Mouse (Mus musculus) kidney, postnatal 0 days (tissue): ENCODE results near the gene Rnf212b. TPM values are rescaled to one million over a fixed set of nuclear protein-coding genes. Genes with fewer than 3 reads are reported as not detected.

Experiments
- ATAC-seq: fragments of 200-750 bp; cut with Nextera tagmentation; replicated peaks from 2 replicates; pipeline ENCODE4 v1.8.0; 2017; ENCODE audit warnings: low read depth, moderate number of reproducible peaks, moderate TSS enrichment, moderate library complexity; ENCODE audit not compliant: low FRiP score
- DNase-seq: peaks from one replicate; pipeline ENCODE4 v3.0.0-alpha.2; 2016; ENCODE audit warnings: low spot score
- H3K27ac ChIP-seq: fragments of 300-500 bp; sonication (generic); 2 replicates; pipeline ENCODE4 v1.5.1; 2014; ENCODE audit warnings: mild to moderate bottlenecking
- H3K27me3 ChIP-seq: fragments of 300-500 bp; sonication (generic); 2 replicates; pipeline ENCODE4 v1.6.1; 2014; ENCODE audit warnings: low read length, mixed read lengths; ENCODE audit not compliant: insufficient read depth
- H3K36me3 ChIP-seq: fragments of 300-500 bp; sonication (generic); 2 replicates; pipeline ENCODE4 v1.6.1; 2014; ENCODE audit warnings: low read length, mixed read lengths; ENCODE audit not compliant: insufficient read depth
- H3K4me1 ChIP-seq: fragments of 300-500 bp; sonication (generic); replicated peaks from 2 replicates; pipeline ENCODE4 v1.6.1; 2014; ENCODE audit warnings: antibody characterized with exemption, low read length, mixed read lengths; ENCODE audit not compliant: insufficient read depth
- H3K4me2 ChIP-seq: fragments of 300-500 bp; sonication (generic); 2 replicates; pipeline ENCODE4 v1.6.1; 2014; ENCODE audit warnings: mild to moderate bottlenecking, low read length, moderate library complexity, mixed read lengths
- H3K4me3 ChIP-seq: fragments of 300-500 bp; sonication (generic); replicated peaks from 2 replicates; pipeline ENCODE4 v1.5.1; 2014; ENCODE audit warnings: low read depth, low read length
- H3K9ac ChIP-seq: fragments of 300-500 bp; sonication (generic); 2 replicates; pipeline ENCODE4 v1.6.1; 2014; ENCODE audit warnings: low read depth, low read length
- H3K9me3 ChIP-seq: fragments of 300-500 bp; sonication (generic); replicated peaks from 2 replicates; pipeline ENCODE4 v1.6.1; 2016; ENCODE audit warnings: low read length, inconsistent platforms, mixed read lengths
- CTCF ChIP-seq: IDR thresholded peaks from 2 replicates; pipeline ENCODE4 v1.5.1; 2016; ENCODE audit warnings: antibody characterized with exemption, low read depth, mild to moderate bottlenecking, moderate library complexity
- WGBS: fragments of 180-500 bp; shearing (Covaris S2); extraction: QIAGEN DNeasy Blood & Tissue Kit; methylation state at CpG from one replicate; pipeline ENCODE4 v1.1.7; 2014; 5-methylcytosine and 5-hydroxymethylcytosine counted together
- polyA plus RNA-seq: library from polyadenylated mRNA; unstranded; fragments of >200 nt; fragmentation: Nextera tagmentation; extraction: Ambion mirVana; gene quantifications from 2 replicates; pipeline ENCODE4 v1.2.1, GENCODE M21; 2015

Gene Rnf212b
- polyA plus RNA-seq, 1 experiment from 2014 or later, result 0.80 TPM

GRCm38 (mm10) chr14:54874165-54874564 lies 60.2 kb downstream of the Rnf212b start:
- H3K36me3 ChIP-seq, result no peaks in the 10 kb centered on the region
- DNase-seq (no peak), ATAC-seq (no peak)
- TF ChIP-seq CTCF, result no peak
- H3K4me1 ChIP-seq, result no peaks in the 10 kb centered on the region; the same call in 1 of the 2 replicates
- no peak overlapping the region for H3K9ac ChIP-seq
- WGBS, result 93% methylated on average over 3 of the region's 3 CpGs
- no peaks in the 10 kb centered on the region for H3K9me3 ChIP-seq
- no peaks in the 10 kb centered on the region for H3K27me3 ChIP-seq
- H3K4me2 ChIP-seq, result no peak overlapping the region
- no peak overlapping the region for H3K27ac ChIP-seq
- no peak overlapping the region for H3K4me3 ChIP-seq

DNA sequence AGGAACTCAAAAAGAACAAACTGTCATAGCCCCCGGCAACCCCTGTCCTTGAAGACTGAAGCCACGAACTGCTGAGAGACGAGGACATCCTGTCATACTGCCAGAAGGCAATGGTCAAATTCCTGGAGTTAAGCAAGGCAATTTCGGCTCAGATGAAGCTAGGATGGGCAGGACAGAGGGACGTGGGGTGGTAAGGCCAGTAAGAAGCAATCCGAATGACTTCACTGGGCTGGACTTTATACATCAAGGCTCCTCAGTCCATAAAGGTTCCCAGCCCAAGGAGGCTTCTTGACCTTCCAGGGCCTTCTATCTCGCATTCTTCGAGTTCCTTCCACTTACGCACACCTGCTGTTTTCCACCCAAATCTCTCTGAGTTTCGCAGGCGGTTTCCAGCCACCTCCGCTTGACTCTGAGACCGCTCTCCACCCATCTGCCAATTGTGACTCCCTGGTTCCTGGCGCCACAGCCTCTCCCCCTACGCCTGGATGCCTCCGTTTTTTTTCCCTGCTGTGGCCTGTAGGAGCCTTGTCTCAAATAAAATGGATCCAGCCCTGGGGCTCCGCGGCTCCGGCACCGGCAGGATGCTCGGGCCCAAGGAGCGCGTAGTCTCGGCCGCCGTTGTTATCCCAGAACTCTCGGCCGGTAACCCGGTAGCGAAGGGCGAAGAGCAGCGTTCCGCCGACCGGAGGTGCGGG lies 62.0 kb downstream of the Rnf212b start:
- no peaks in the 10 kb centered on the region for H3K36me3 ChIP-seq
- no peaks in the 10 kb centered on the region for H3K27me3 ChIP-seq
- peak; percentile 77 for DNase-seq
- no peaks in the 10 kb centered on the region; the same call in 1 of the 2 replicates for H3K4me1 ChIP-seq
- TF ChIP-seq CTCF, result no peak
- peak overlapping the region; percentile 87 for H3K9ac ChIP-seq
- WGBS, result 2% methylated on average over 36 of the region's 36 CpGs
- peak; percentile 53 for ATAC-seq
- peak overlapping the region; percentile 99 for H3K4me2 ChIP-seq
- H3K9me3 ChIP-seq, result no peaks in the 10 kb centered on the region
- H3K4me3 ChIP-seq, result peak overlapping the region; percentile 59
- H3K27ac ChIP-seq, result peak overlapping the region; percentile 79

DNA sequence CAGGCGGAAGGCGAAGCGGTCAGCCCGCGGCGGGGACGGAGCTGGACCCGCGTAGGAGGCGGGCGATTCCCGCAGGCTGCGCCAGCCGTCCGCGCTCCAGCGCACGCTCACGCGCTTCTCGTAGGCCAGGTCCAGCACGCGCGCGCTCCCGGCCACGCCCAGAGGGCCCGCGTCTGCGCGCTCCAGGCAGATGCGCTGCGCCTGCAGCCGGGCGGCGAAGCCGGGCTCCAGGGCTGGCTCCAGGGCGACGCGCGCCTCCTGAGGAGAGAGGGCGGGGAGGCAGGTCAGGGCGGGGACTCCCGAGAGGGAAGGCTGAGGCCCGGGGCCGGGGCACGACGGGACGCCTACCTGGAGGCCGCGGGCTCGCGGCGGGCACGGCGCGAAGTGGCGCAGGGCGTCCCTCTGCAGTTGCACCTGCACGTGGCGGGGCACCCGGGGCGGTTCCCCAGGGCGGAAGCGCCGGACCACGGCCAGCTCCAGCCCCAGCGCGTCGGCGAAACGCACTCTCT lies 62.7 kb downstream of the Rnf212b start:
- WGBS, result under 1% methylated on average over 63 of the region's 72 CpGs
- TF ChIP-seq CTCF, result no peak

DNA sequence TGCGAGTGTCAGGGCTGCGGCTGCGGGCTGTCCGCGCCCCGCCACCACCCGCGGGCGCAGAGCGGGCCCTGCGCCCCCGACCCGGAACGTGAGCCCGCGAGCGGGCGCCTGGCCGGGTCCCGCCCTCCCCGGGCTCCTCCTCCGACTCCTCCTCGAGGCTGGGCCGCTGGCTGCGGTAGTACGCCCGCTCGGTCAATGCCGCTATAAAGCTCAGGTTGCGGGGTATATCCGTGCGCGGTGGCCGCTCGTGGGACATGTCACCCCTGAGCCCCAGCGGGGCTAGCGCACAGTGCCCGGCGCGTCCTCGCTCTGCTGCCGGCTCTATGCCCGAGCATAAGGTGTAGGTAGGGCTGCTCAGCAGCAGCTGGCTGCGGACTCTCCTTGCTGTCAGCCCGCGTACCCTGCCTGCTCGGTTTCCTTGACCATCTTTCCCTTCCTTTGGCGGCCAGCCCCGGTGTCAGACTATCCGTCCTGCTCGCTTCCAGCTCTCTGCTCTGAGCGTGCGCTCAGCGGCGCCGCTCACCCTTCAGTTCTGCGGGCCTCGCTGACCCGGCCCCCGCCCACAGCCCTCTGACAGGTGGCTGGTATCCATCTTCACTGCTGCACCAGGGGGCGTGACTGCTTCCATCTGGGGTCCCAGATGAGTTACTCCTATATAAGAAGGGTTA lies 63.2 kb downstream of the Rnf212b start, which contains the start of gene Ppp1r3e:
TSS of gene Ppp1r3e (minus strand) at position 503 of the 668 bp plus-strand sequence.
- TF ChIP-seq CTCF, result peak; percentile 26; the same call in 1 of the 2 replicates
- Histone ChIP-seq H3K9ac (peak within 1 kb of the TSS; percentile 87), H3K4me1 (no peaks in the 10 kb centered on the region; the same call in 1 of the 2 replicates), H3K4me2 (peak within 1 kb of the TSS; percentile 99), H3K4me3 (peak within 1 kb of the TSS; percentile 59), H3K36me3 (no peaks in the 10 kb centered on the region), H3K9me3 (no peaks in the 10 kb centered on the region), H3K27ac (peak within 1 kb of the TSS; percentile 79), H3K27me3 (no peaks in the 10 kb centered on the region)
- DNase-seq (peak; percentile 68), ATAC-seq (peak; percentile 83)
- under 1% methylated on average over 58 of the region's 61 CpGs for WGBS

More for the DNA sequence above, 62.7 kb downstream of the Rnf212b start:
- no peaks in the 10 kb centered on the region; the same call in 1 of the 2 replicates for H3K4me1 ChIP-seq
- peak overlapping the region; percentile 87 for H3K9ac ChIP-seq
- peak; percentile 90 for ATAC-seq
- H3K4me2 ChIP-seq, result peak overlapping the region; percentile 99
- no peaks in the 10 kb centered on the region for H3K27me3 ChIP-seq
- no peaks in the 10 kb centered on the region for H3K9me3 ChIP-seq
- no peaks in the 10 kb centered on the region for H3K36me3 ChIP-seq
- peak overlapping the region; percentile 59 for H3K4me3 ChIP-seq
- H3K27ac ChIP-seq, result peak overlapping the region; percentile 79
- peak; percentile 88 for DNase-seq

- H3K27ac ChIP-seq, result peak within 1 kb of the TSS; percentile 96
- DNase-seq (peak; percentile 93), ATAC-seq (peak; percentile 91)
- H3K4me3 ChIP-seq, result peak within 1 kb of the TSS; percentile 69
- H3K4me1 ChIP-seq, result peaks cover 11% of the 10 kb centered on the region
- no peaks in the 10 kb centered on the region for H3K9me3 ChIP-seq
- H3K4me2 ChIP-seq, result peak within 1 kb of the TSS; percentile 83
- no peaks in the 10 kb centered on the region for H3K36me3 ChIP-seq
- WGBS, result under 1% methylated on average over 27 of the region's 27 CpGs
- TF ChIP-seq CTCF, result no peak
- H3K9ac ChIP-seq, result peak within 1 kb of the TSS; percentile 84
- no peaks in the 10 kb centered on the region for H3K27me3 ChIP-seq
Observed at GRCm38 (mm10) chr14:54883154-54884021, 69.4 kb downstream of the Rnf212b start, which contains the start of the genes Bcl2l2 and Gm20521. Gene Bcl2l2, plus strand, starts transcription at chr14:54883377. Gene Gm20521, plus strand, starts transcription at chr14:54883441.
